ENCODE assay signal across 27 mouse cellular contexts in genomic region chr10:72981359-72981758, GRCm38 (mm10).
DNase-seq lines count a peak whose midpoint lies in the region; ATAC-seq and TF ChIP-seq lines count a peak whose summit lies in the region.
"Had no signal": no experiment of that assay in that cellular context is flagged by ENCODE, and none has a peak within 500 bp of the region (broad histone marks: within the 10 kb centered on the region; RNA-seq: fewer than 3 reads in every experiment).

No protein-coding gene starts in this region.

- no peaks in the 10 kb centered on the region for H3K4me1 ChIP-seq in forebrain, embryonic 14.5 days (ENCODE audit: control insufficient read depth, insufficient read depth, low read length)
- no peaks in the 10 kb centered on the region for H3K4me1 ChIP-seq in forebrain, postnatal 0 days (ENCODE audit: insufficient read depth)
- H3K4me1 ChIP-seq: embryonic facial prominence, embryonic 13.5 days; heart, embryonic 10.5 days; limb, embryonic 12.5 days; liver, embryonic 12.5 days; midbrain, embryonic 10.5 days had no signal

- H3K9me3 ChIP-seq in forebrain, embryonic 14.5 days (replicated peaks; ENCODE audit: control insufficient read depth, low read length), result no peaks in the 10 kb centered on the region
- H3K9me3 ChIP-seq in forebrain, postnatal 0 days (ENCODE audit: low read length), result no peaks in the 10 kb centered on the region
- H3K9me3 ChIP-seq: embryonic facial prominence, embryonic 13.5 days; G1E; heart, embryonic 10.5 days; limb, embryonic 12.5 days; liver, embryonic 12.5 days; midbrain, embryonic 10.5 days had no signal

- no peak overlapping the region for H3K4me2 ChIP-seq in forebrain, embryonic 14.5 days (ENCODE audit: low read length)
- no peak overlapping the region for H3K4me2 ChIP-seq in forebrain, postnatal 0 days (ENCODE audit: low read depth)
- H3K4me2 ChIP-seq: embryonic facial prominence, embryonic 13.5 days; hindbrain, embryonic 14.5 days; limb, embryonic 12.5 days; liver, embryonic 12.5 days had no signal

- ATAC-seq in forebrain, embryonic 14.5 days, result 0 out of 2 replicates have a peak, but pooled peaks have one; percentile 40
- ATAC-seq in forebrain, postnatal 0 days, result no peak
- ATAC-seq: forebrain, embryonic 16.5 days; liver, embryonic 12.5 days; midbrain, embryonic 16.5 days had no signal

- H3K36me3 ChIP-seq in forebrain, embryonic 14.5 days (ENCODE audit: control insufficient read depth, insufficient read depth, low read length), result no peaks in the 10 kb centered on the region
- no peaks in the 10 kb centered on the region for H3K36me3 ChIP-seq in forebrain, postnatal 0 days (ENCODE audit: insufficient read depth)
- H3K36me3 ChIP-seq: embryonic facial prominence, embryonic 13.5 days; G1E; heart, embryonic 10.5 days; limb, embryonic 12.5 days; liver, embryonic 12.5 days; midbrain, embryonic 10.5 days had no signal

- TF ChIP-seq CTCF in forebrain, postnatal 0 days (IDR thresholded peaks at IDR 0.05; ENCODE audit: low read depth), result no peak

- no peak overlapping the region for H3K9ac ChIP-seq in forebrain, embryonic 14.5 days (ENCODE audit: low read length)
- H3K9ac ChIP-seq in forebrain, postnatal 0 days, result no peak overlapping the region
- H3K9ac ChIP-seq: embryonic facial prominence, embryonic 13.5 days; hindbrain, embryonic 14.5 days; limb, embryonic 12.5 days; liver, embryonic 12.5 days had no signal

- H3K27me3 ChIP-seq in forebrain, embryonic 14.5 days (replicated peaks; ENCODE audit: control insufficient read depth, insufficient read depth, low read length), result no peaks in the 10 kb centered on the region
- no peaks in the 10 kb centered on the region for H3K27me3 ChIP-seq in forebrain, postnatal 0 days (ENCODE audit: insufficient read depth, low read length)
- H3K27me3 ChIP-seq: embryonic facial prominence, embryonic 13.5 days; limb, embryonic 12.5 days; liver, embryonic 12.5 days had no signal

- WGBS in forebrain, embryonic 14.5 days, result 14% methylated on average over 1 of the region's 1 CpGs
- 13% methylated on average over 1 of the region's 1 CpGs for WGBS in forebrain, postnatal 0 days

- peak; percentile 28 for DNase-seq in forebrain, embryonic 14.5 days (ENCODE audit: low spot score)
- no peak for DNase-seq in forebrain, postnatal 0 days
- DNase-seq in left cerebral cortex, adult 9 months (ENCODE audit: low spot score in 2 of 2), result peak; percentile 2 to 5
- DNase-seq in left cerebral cortex, postnatal 4 days, result no peak
- DNase-seq in MN1 (ENCODE audit: low spot score), result peak; percentile 11
- DNase-seq in right cerebral cortex, adult 2 months (ENCODE audit: low spot score in 2 of 2), result peak; percentile 11
- DNase-seq in kidney, postnatal 10 days, result no peak
- DNase-seq in urinary bladder, postnatal 14 days (ENCODE audit: low spot score), result no peak
- DNase-seq: adrenal gland, adult 2 months; cerebellum, adult 18-20 months; cerebellum, postnatal 14 days; heart, postnatal 4 days; kidney, adult 2 months; lung, adult 18-20 months; lung, postnatal 10 days; thymus, postnatal 14 days had no signal

- H3K27ac ChIP-seq in forebrain, embryonic 14.5 days (ENCODE audit: low read depth, low read length), result no peak overlapping the region
- no peak overlapping the region for H3K27ac ChIP-seq in forebrain, postnatal 0 days (ENCODE audit: low read depth, low read length)
- H3K27ac ChIP-seq: embryonic facial prominence, embryonic 13.5 days; heart, embryonic 10.5 days; hindbrain, embryonic 14.5 days; kidney, postnatal 0 days; left cerebral cortex, adult 2 months; limb, embryonic 12.5 days; liver, embryonic 12.5 days; midbrain, embryonic 10.5 days had no signal

- no peak overlapping the region for H3K4me3 ChIP-seq in forebrain, embryonic 14.5 days (ENCODE audit: low read depth, low read length)
- H3K4me3 ChIP-seq in forebrain, postnatal 0 days (ENCODE audit: low read depth, low read length), result no peak overlapping the region
- H3K4me3 ChIP-seq: embryonic facial prominence, embryonic 13.5 days; heart, embryonic 10.5 days; left cerebral cortex, adult 2 months; limb, embryonic 12.5 days; liver, embryonic 12.5 days; midbrain, embryonic 10.5 days had no signal

- intact Hi-C loops in left cerebral cortex, postnatal 4 days (cut with DNase I), result no loop called here

Comparison
In these comparisons a context has a peak if more than half of its experiments do, and no peak if none do; other contexts are left out.
1. DNase-seq: peak in forebrain, embryonic 14.5 days (single experiment), left cerebral cortex, adult 9 months (2 of 2), MN1 (single experiment) and right cerebral cortex, adult 2 months (2 of 2); none in forebrain, postnatal 0 days (single experiment), left cerebral cortex, postnatal 4 days (single experiment), kidney, postnatal 10 days (single experiment) and urinary bladder, postnatal 14 days (single experiment).